Mouse (Mus musculus): Measurements from ENCODE around the gene Llph. TPM values are rescaled to one million over a fixed set of nuclear protein-coding genes. Genes with fewer than 3 reads are reported as not detected.
"Not testable (repeated sequence)": the region's sequence is repeated elsewhere in the genome, so short reads cannot be mapped to it uniquely, and the experiment has no call there.

Gene Llph
- polyA plus RNA-seq, 1 experiment from 2014 or later: 68.5 TPM

DNA sequence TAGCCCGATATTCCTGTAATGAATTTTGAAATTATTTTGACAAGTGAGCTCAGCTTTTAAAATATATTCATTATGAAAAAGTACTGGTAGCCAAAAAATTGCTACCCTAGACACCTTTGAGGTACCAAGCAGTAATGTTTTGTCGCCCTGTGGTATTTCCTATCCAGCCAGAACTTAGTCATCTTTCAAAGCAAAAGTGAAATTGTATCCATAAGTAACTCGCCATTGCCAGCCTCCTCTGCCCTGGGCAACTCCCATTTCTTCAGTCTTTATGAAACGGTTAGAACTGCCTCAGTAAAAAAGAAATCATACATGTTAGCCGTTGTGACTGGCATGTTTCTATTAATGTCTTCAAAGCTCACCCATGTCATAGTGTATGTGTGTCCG is 17.3 kb upstream of the Llph start:
- 57% methylated on average over 6 of the region's 6 CpGs for WGBS
- no peak overlapping the region for H3K9ac ChIP-seq (ENCODE audit: low read depth, low read length)
- no peak for ATAC-seq (ENCODE audit: low FRiP score, low TSS enrichment)

DNA sequence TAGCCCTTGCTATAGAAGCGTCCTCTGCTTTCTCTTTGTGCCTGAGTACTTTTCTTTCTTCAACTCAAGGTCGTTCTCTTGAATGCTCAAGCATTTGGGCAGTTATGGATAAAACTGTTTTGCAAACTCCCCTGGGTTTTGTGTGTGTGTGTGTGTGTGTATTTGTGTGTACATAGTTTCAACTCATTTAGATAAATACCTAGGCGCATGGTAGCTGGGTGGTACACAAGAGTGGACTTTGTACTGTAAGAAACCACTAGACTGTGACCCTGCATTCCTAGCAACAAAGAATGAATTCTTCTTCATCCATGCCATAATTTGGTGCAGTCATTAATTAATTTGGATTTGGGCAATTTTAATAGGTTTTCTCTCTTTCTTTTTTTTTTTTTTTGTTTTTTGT is 16.8 kb upstream of the Llph start:
- Histone ChIP-seq H3K27ac (ENCODE audit: low read depth, low read length) (no peak overlapping the region), H3K4me1 (ENCODE audit: control insufficient read depth, insufficient read depth, low read length) (peaks cover 9% of the 10 kb centered on the region; the same call in 1 of the 2 replicates), H3K9me3 (ENCODE audit: control insufficient read depth, low read length) (peaks cover 5% of the 10 kb centered on the region; the same call in 1 of the 2 replicates), H3K4me3 (ENCODE audit: low read length) (peak overlapping the region; percentile 93; the same call in 1 of the 2 replicates), H3K9ac (ENCODE audit: low read depth, low read length) (no peak overlapping the region), H3K4me2 (replicated peaks; ENCODE audit: low read depth, low read length) (peak overlapping the region; percentile 63; the same call in 1 of the 2 replicates), H3K36me3 (ENCODE audit: control insufficient read depth, insufficient read depth, low read length) (no peaks in the 10 kb centered on the region), H3K27me3 (ENCODE audit: control insufficient read depth, insufficient read depth, low read length) (no peaks in the 10 kb centered on the region)
- 89% methylated on average over 3 of the region's 3 CpGs for WGBS
- ATAC-seq (ENCODE audit: low FRiP score, low TSS enrichment): no peak

More for the DNA sequence above, 17.3 kb upstream of the Llph start:
- Histone ChIP-seq H3K9me3 (ENCODE audit: control insufficient read depth, low read length) (peaks cover 5% of the 10 kb centered on the region; the same call in 1 of the 2 replicates), H3K27me3 (ENCODE audit: control insufficient read depth, insufficient read depth, low read length) (no peaks in the 10 kb centered on the region), H3K4me2 (replicated peaks; ENCODE audit: low read depth, low read length) (peak overlapping the region; percentile 63), H3K36me3 (ENCODE audit: control insufficient read depth, insufficient read depth, low read length) (no peaks in the 10 kb centered on the region), H3K4me1 (ENCODE audit: control insufficient read depth, insufficient read depth, low read length) (peaks cover 9% of the 10 kb centered on the region; the same call in 1 of the 2 replicates), H3K4me3 (ENCODE audit: low read length) (peak overlapping the region; percentile 93), H3K27ac (ENCODE audit: low read depth, low read length) (no peak overlapping the region)

DNA sequence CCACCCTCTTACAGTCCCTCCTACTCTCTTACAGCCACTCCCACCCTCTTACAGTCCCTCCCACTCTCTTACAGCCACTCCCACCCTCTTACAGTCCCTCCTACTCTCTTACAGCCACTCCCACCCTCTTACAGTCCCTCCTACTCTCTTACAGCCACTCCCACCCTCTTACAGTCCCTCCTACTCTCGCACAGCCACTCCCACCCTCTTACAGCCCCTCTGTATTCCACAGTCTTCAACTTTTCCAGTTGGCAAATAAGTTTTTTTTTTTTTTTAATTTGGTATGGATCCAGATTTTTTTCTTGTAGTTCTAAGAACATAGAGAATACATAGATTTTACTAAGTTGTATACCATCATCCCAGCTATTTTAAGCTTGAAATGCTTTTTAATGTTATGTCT is 9.8 kb upstream of the Llph start:
- H3K4me2 ChIP-seq (replicated peaks; ENCODE audit: low read depth, low read length); H3K27ac ChIP-seq (ENCODE audit: low read depth, low read length); H3K4me3 ChIP-seq (ENCODE audit: low read length); ATAC-seq (ENCODE audit: low FRiP score, low TSS enrichment); H3K9ac ChIP-seq (ENCODE audit: low read depth, low read length); H3K27me3 ChIP-seq (ENCODE audit: control insufficient read depth, insufficient read depth, low read length); H3K4me1 ChIP-seq (ENCODE audit: control insufficient read depth, insufficient read depth, low read length); H3K9me3 ChIP-seq (ENCODE audit: control insufficient read depth, low read length): not testable (repeated sequence)
- 86% methylated on average over 1 of the region's 1 CpGs for WGBS
- H3K36me3 ChIP-seq (ENCODE audit: control insufficient read depth, insufficient read depth, low read length): peaks cover 18% of the 10 kb centered on the region

DNA sequence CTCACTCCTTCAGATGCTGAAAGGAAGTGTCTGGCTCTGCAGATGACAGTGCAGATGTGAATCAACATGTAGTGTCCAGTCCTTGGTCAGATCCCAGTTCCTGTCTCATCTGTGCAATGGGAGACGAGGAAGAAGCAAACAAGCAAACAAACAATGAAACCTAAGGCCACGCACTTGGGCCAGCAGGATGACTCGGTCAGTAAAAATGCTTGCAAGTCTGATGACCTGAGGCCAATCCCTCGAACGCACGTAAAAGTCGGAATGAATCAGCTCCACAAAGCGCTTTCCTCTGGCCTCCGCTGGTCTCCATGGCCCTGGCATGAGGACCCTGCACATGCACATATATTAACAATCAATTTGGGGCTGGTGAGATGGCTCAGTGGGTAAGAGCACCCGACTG is 7.9 kb upstream of the Llph start:
- no peaks in the 10 kb centered on the region for H3K9me3 ChIP-seq (ENCODE audit: control insufficient read depth, low read length)
- no peak overlapping the region for H3K9ac ChIP-seq (ENCODE audit: low read depth, low read length)
- no peak overlapping the region for H3K4me3 ChIP-seq (ENCODE audit: low read length)
- H3K27me3 ChIP-seq (ENCODE audit: control insufficient read depth, insufficient read depth, low read length): no peaks in the 10 kb centered on the region
- H3K36me3 ChIP-seq (ENCODE audit: control insufficient read depth, insufficient read depth, low read length): peaks cover 18% of the 10 kb centered on the region
- WGBS: 89% methylated on average over 10 of the region's 10 CpGs
- H3K4me2 ChIP-seq (replicated peaks; ENCODE audit: low read depth, low read length): no peak overlapping the region
- H3K4me1 ChIP-seq (ENCODE audit: control insufficient read depth, insufficient read depth, low read length): no peaks in the 10 kb centered on the region
- no peak overlapping the region for H3K27ac ChIP-seq (ENCODE audit: low read depth, low read length)
- ATAC-seq (ENCODE audit: low FRiP score, low TSS enrichment): no peak

DNA sequence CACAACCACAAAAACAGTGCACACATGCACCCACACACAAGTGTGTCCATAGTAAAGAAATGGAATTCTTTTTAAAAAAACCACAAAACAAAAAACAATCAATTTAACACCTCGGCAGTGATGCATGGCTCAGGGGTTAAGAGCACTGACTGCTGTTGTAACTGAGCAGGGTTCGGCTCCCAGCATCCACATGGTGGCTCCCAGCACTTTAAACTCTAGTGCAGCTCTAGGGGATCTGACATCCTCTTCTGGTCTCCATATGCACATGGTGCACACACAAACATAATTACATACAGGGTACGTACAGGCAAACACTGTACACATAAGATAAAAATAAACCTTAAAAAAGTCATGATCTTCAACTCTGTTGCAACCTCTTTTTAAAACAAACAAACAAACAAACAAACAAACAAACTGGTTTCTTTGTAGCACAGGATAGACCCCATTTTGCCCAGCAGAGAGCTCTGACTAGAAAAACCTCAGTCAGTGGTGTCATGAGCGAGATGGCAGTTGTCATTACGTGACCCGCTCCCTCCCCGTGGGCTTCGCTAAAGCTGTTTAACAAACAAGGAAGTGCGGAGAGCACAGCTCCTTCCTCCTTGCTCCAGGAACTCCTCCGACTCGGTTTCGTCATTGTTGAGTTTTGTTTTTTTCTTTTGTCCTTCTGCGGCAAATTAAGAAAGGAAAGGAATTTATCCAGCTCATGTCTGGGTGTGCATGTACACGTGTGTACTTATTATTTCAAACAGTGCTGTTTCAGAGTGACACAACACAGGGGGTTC is 7.1 kb upstream of the Llph start:
- Histone ChIP-seq H3K27me3 (ENCODE audit: control insufficient read depth, insufficient read depth, low read length) (no peaks in the 10 kb centered on the region), H3K4me2 (replicated peaks; ENCODE audit: low read depth, low read length) (no peak overlapping the region), H3K4me3 (ENCODE audit: low read length) (no peak overlapping the region), H3K9ac (ENCODE audit: low read depth, low read length) (no peak overlapping the region), H3K27ac (ENCODE audit: low read depth, low read length) (no peak overlapping the region), H3K4me1 (ENCODE audit: control insufficient read depth, insufficient read depth, low read length) (no peaks in the 10 kb centered on the region), H3K9me3 (ENCODE audit: control insufficient read depth, low read length) (no peaks in the 10 kb centered on the region), H3K36me3 (ENCODE audit: control insufficient read depth, insufficient read depth, low read length) (peaks cover 23% of the 10 kb centered on the region)
- WGBS: 80% methylated on average over 14 of the region's 14 CpGs
- no peak for ATAC-seq (ENCODE audit: low FRiP score, low TSS enrichment)

DNA sequence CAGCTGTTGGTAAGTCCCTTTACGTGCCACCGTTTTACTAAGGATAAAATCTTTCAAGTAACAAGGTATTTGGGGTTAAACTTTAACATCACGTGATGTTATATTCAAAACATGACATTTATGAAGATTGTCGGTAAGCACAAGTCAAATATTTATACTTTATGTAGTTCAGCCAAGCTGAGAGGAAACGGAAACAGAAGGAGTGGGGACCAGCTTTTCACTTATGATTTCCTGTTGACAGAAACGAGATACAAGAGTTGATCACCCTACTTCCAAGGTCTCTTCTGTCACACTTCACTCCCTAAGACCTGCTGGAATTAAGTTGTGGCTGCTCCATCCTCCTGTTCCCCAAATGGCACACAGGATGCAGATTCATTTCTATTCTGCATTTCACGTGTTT is 6.1 kb upstream of the Llph start:
- no peaks in the 10 kb centered on the region for H3K27me3 ChIP-seq (ENCODE audit: control insufficient read depth, insufficient read depth, low read length)
- 83% methylated on average over 7 of the region's 7 CpGs for WGBS
- peaks cover 23% of the 10 kb centered on the region for H3K36me3 ChIP-seq (ENCODE audit: control insufficient read depth, insufficient read depth, low read length)
- H3K9ac ChIP-seq (ENCODE audit: low read depth, low read length): no peak overlapping the region
- H3K4me1 ChIP-seq (ENCODE audit: control insufficient read depth, insufficient read depth, low read length): no peaks in the 10 kb centered on the region
- no peak overlapping the region for H3K4me2 ChIP-seq (replicated peaks; ENCODE audit: low read depth, low read length)
- ATAC-seq (ENCODE audit: low FRiP score, low TSS enrichment): no peak
- H3K4me3 ChIP-seq (ENCODE audit: low read length): no peak overlapping the region
- no peaks in the 10 kb centered on the region for H3K9me3 ChIP-seq (ENCODE audit: control insufficient read depth, low read length)
- no peak overlapping the region for H3K27ac ChIP-seq (ENCODE audit: low read depth, low read length)

DNA sequence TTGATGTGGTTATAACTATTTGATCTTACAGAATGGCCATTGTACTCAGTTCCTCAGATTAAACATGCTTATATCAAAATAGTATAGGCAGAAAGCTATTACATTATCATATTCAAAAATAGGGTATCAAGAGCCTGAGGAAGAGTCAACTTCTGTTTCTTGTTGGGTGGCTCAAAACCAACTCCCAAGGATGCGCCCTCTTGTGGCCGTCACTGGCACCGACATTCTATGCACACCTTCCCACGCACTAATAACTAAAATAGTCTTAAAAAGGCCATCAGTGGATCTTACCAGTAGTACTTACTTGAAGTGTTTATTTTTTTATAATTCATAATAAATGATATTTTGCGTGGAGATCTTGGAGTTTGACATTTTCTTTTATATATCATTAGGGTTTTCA is 4.8 kb downstream of the Llph start:
- no peak overlapping the region for H3K27ac ChIP-seq (ENCODE audit: low read depth, low read length)
- H3K27me3 ChIP-seq (ENCODE audit: control insufficient read depth, insufficient read depth, low read length): no peaks in the 10 kb centered on the region
- H3K4me2 ChIP-seq (replicated peaks; ENCODE audit: low read depth, low read length): no peak overlapping the region
- WGBS: 36% methylated on average over 5 of the region's 5 CpGs
- no peak for ATAC-seq (ENCODE audit: low FRiP score, low TSS enrichment)
- H3K36me3 ChIP-seq (ENCODE audit: control insufficient read depth, insufficient read depth, low read length): peaks cover 26% of the 10 kb centered on the region
- H3K4me3 ChIP-seq (ENCODE audit: low read length): no peak overlapping the region
- H3K9me3 ChIP-seq (ENCODE audit: control insufficient read depth, low read length): no peaks in the 10 kb centered on the region
- no peak overlapping the region for H3K9ac ChIP-seq (ENCODE audit: low read depth, low read length)
- H3K4me1 ChIP-seq (ENCODE audit: control insufficient read depth, insufficient read depth, low read length): peaks cover 5% of the 10 kb centered on the region

DNA sequence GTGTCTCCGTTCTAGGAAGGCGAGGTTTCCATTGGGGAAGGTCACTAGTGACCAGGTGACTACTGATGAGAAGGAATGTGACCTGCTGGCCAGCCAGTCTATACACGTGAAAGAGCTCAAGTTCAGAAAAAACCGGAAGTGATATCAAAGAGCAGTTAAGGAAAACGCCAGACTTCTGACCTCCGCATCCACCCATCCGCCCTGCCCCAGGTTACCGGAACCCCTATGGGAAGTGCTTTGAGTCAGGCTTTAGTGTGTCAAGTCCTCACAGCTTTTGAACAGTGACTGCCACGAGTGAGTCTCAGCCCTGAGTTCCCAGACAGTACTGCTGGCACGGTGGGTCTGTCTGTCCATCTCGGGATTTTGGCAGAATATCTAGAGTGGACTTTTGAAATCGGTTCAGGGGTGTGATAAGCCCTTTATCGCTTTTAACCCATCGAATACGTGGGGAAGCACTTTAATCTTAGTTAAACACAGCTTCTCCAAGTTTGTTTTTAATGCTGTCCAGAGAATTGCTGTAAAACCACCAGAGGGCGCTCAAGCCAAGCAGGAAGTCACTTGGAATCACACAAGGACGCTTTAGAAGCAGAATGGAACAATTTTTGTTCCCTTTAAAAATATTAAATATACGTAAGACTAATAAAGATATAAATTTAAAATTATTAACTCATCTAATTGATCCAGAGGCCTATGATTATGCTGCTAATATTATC is 6.9 kb downstream of the Llph start:
- no peak overlapping the region for H3K9ac ChIP-seq (ENCODE audit: low read depth, low read length)
- ATAC-seq (ENCODE audit: low FRiP score, low TSS enrichment): peak; percentile 40; the same call in 1 of the 2 replicates
- H3K4me1 ChIP-seq (ENCODE audit: control insufficient read depth, insufficient read depth, low read length): no peaks in the 10 kb centered on the region
- H3K27ac ChIP-seq (ENCODE audit: low read depth, low read length): no peak overlapping the region
- no peak overlapping the region; the same call in 1 of the 2 replicates for H3K4me2 ChIP-seq (replicated peaks; ENCODE audit: low read depth, low read length)
- no peak overlapping the region for H3K4me3 ChIP-seq (ENCODE audit: low read length)
- no peaks in the 10 kb centered on the region for H3K27me3 ChIP-seq (ENCODE audit: control insufficient read depth, insufficient read depth, low read length)
- WGBS: 30% methylated on average over 18 of the region's 18 CpGs
- no peaks in the 10 kb centered on the region for H3K9me3 ChIP-seq (ENCODE audit: control insufficient read depth, low read length)
- peaks cover 19% of the 10 kb centered on the region for H3K36me3 ChIP-seq (ENCODE audit: control insufficient read depth, insufficient read depth, low read length)

DNA sequence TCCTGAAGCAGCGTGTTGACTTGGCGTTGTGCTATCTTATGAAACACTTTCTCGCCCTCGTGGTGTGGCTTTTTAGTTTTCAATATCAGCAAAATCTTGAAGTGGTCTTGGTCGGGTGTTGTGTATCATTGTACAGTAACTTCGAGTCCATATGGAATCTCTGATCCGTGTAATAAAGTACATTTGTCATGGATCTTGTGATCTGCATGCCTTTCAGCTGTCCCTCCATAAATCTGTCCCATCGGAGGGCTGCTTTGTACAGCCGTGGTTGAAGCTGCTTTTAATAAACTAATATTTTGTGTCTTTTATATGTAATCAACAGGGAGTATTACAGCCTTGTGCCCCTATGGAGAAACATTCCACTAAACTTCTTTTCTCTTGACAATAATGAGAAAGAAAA is 10.0 kb downstream of the Llph start:
- H3K4me3 ChIP-seq (ENCODE audit: low read length): no peak overlapping the region
- H3K4me2 ChIP-seq (replicated peaks; ENCODE audit: low read depth, low read length): no peak overlapping the region
- no peaks in the 10 kb centered on the region for H3K4me1 ChIP-seq (ENCODE audit: control insufficient read depth, insufficient read depth, low read length)
- WGBS: 62% methylated on average over 9 of the region's 9 CpGs
- no peak overlapping the region for H3K9ac ChIP-seq (ENCODE audit: low read depth, low read length)
- no peaks in the 10 kb centered on the region for H3K27me3 ChIP-seq (ENCODE audit: control insufficient read depth, insufficient read depth, low read length)
- H3K9me3 ChIP-seq (ENCODE audit: control insufficient read depth, low read length): no peaks in the 10 kb centered on the region
- H3K27ac ChIP-seq (ENCODE audit: low read depth, low read length): no peak overlapping the region
- H3K36me3 ChIP-seq (ENCODE audit: control insufficient read depth, insufficient read depth, low read length): no peaks in the 10 kb centered on the region; the same call in 1 of the 2 replicates
- ATAC-seq (ENCODE audit: low FRiP score, low TSS enrichment): no peak

Data from kidney, embryonic 14.5 days (tissue).